Mouse (Mus musculus) thymus, adult 2 months (tissue): ENCODE results near the gene Gm29776. TPM values are rescaled to one million over a fixed set of nuclear protein-coding genes. Genes with fewer than 3 reads are reported as not detected.

ENCODE experiments used
- DNase-seq: peaks from one replicate; pipeline ENCODE4 v3.0.0; 2021
- H3K27ac ChIP-seq: fragments of 200-500 bp; 2 replicates; pipeline ENCODE4 v1.5.1; 2012; ENCODE audit warnings: low read length, control low read depth; ENCODE audit not compliant: control insufficient read depth, insufficient read depth
- H3K27me3 ChIP-seq: fragments of 200-500 bp; 2 replicates; pipeline ENCODE4 v1.6.1; 2012; ENCODE audit warnings: mild to moderate bottlenecking, low read length, moderate library complexity, mixed read lengths; ENCODE audit not compliant: control insufficient read depth, insufficient read depth
- H3K36me3 ChIP-seq: fragments of 200-500 bp; 2 replicates; pipeline ENCODE4 v1.6.1; 2012; ENCODE audit warnings: mild to moderate bottlenecking, low read length, moderate library complexity; ENCODE audit not compliant: control insufficient read depth, insufficient read depth
- H3K4me1 ChIP-seq: fragments of 200-500 bp; replicated peaks from 2 replicates; pipeline ENCODE4 v1.6.1; 2012; ENCODE audit warnings: low read length; ENCODE audit not compliant: control insufficient read depth, insufficient read depth
- H3K4me3 ChIP-seq: fragments of 200-500 bp; 2 replicates; pipeline ENCODE4 v1.5.1; 2012; ENCODE audit warnings: mild to moderate bottlenecking, low read length, control low read depth, moderate library complexity; ENCODE audit not compliant: control insufficient read depth, insufficient read depth
- CTCF ChIP-seq: fragments of 200-500 bp; IDR thresholded peaks from 2 replicates; pipeline ENCODE4 v1.5.1; 2012; ENCODE audit warnings: mild to moderate bottlenecking, control low read depth, low read length, moderate library complexity, borderline replicate concordance; ENCODE audit not compliant: control insufficient read depth, poor library complexity, insufficient read depth; ENCODE audit errors: extremely low read depth
- POLR2A ChIP-seq: fragments of 200-500 bp; IDR thresholded peaks from 2 replicates; pipeline ENCODE4 v1.6.1; 2012; ENCODE audit warnings: mild to moderate bottlenecking, low read length, control low read depth, moderate library complexity; ENCODE audit not compliant: control insufficient read depth, poor library complexity, insufficient read depth; ENCODE audit errors: extremely low read depth
- WGBS: fragments of 180-500 bp; shearing (Covaris S2); methylation state at CpG from one replicate; pipeline ENCODE4 v1.1.7; 2018; 5-methylcytosine and 5-hydroxymethylcytosine counted together
- polyA plus RNA-seq: library from polyadenylated mRNA; depleted of rRNA; stranded (reverse); fragments of >200 nt; gene quantifications from 2 replicates; pipeline ENCODE4 v1.2.3, GENCODE M21; 2012; rRNA removed

Gm29776 gene
- 0.09 and 0.14 TPM in 2 replicates for polyA plus RNA-seq

DNA sequence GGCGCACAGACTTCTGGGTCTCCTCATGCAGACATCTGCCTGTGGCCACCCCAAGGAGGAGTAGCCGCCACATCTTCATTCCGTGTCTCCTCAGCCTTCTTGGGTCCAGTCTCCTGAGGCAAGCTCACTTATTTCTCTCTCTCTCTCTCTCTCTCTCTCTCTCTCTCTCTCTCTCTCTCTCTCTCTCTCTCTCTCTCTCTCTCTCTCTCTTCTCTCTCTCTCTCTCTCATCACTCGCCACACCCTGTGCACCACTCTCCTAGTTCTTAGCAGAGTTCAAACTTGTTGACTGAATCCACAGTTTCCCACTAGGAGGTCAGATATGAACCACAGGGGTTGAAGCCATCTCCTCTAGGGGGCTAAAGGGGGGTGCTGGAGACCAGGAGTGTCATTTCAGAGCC, at the start of gene Gm29776:
TSS of gene Gm29776 (minus strand) at position 101 of the 400 bp plus-strand sequence.
- Histone ChIP-seq H3K4me3 (no peak within 1 kb of the TSS), H3K4me1 (peaks cover 21% of the 10 kb centered on the region), H3K27ac (no peak within 1 kb of the TSS), H3K27me3 (no peaks in the 10 kb centered on the region), H3K36me3 (no peaks in the 10 kb centered on the region)
- DNase-seq, result no peak
- WGBS, result 94% methylated on average over 4 of the region's 4 CpGs
- TF ChIP-seq CTCF (no peak), POLR2A (no peak)

DNA sequence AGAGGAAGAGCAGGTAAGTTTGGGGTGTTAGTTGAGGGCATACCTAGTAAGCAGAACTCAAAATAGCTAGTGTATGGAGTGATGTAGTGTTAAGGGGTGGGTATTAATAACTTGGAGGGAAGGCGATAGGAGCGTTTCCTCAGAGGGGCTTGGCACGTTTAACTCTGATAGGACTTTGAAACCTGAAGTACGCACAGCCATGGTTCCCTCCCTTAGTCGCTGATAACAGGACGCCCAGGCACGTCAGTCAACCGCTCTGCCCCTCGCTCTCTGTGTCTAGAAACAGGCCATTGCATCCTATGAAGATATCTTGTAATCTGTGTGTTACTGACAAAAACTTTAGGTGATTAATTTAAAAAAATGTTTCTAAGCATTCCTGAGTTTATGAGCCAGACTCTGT, 47.4 kb upstream of the Gm29776 start:
- no peak for TF ChIP-seq POLR2A
- TF ChIP-seq CTCF, result no peak
- Histone ChIP-seq H3K27me3 (no peaks in the 10 kb centered on the region), H3K4me1 (no peaks in the 10 kb centered on the region), H3K27ac (no peak overlapping the region), H3K4me3 (no peak overlapping the region), H3K36me3 (no peaks in the 10 kb centered on the region)
- 95% methylated on average over 9 of the region's 9 CpGs for WGBS
- no peak for DNase-seq

DNA sequence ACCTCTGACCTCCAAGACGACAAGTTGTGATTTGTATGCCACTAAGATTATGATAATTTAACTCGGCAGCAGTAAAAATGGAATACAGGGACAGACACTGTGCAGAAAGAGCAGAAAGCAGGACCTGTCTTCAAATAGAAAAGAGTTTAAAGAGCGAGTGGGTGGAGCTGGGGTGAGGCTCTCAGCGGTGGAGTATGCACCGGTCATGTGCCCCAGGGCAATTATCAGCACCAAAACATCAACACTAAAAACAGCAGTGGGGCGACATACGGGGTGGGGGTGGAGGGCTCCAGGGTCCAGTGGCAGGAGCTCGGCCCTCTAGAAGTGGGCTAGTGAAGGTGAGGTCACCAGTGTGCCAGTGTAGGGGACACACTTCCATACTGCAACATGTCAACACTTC, 45.8 kb upstream of the Gm29776 start:
- Histone ChIP-seq H3K4me3 (no peak overlapping the region), H3K27ac (no peak overlapping the region), H3K36me3 (no peaks in the 10 kb centered on the region), H3K4me1 (no peaks in the 10 kb centered on the region), H3K27me3 (no peaks in the 10 kb centered on the region)
- WGBS, result 91% methylated on average over 8 of the region's 8 CpGs
- TF ChIP-seq CTCF (no peak), POLR2A (no peak)
- DNase-seq, result no peak

DNA sequence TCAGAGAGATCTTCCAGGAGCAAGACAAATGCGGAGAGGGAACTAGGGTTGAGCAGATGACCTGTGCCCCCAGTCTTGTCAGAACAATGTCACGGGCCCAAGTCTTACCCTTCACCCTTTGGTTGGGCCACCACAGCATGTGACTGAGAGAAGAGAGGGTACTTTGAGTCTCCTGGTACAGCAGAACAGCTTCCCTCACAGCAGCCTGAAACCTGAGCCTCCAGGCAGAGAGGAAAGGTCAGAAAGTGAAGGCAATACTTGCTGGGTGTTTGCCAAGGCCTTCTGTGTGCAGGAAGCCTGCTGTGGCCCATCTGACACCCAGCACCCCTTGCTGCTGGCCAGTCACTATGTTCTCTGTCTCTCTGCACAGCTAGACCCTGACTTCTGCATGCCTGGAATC, 43.7 kb upstream of the Gm29776 start:
- H3K27ac ChIP-seq, result no peak overlapping the region
- no peak for DNase-seq
- 91% methylated on average over 2 of the region's 2 CpGs for WGBS
- no peak overlapping the region for H3K4me3 ChIP-seq
- H3K4me1 ChIP-seq, result no peaks in the 10 kb centered on the region
- H3K36me3 ChIP-seq, result no peaks in the 10 kb centered on the region
- no peaks in the 10 kb centered on the region for H3K27me3 ChIP-seq
- no peak for TF ChIP-seq POLR2A
- TF ChIP-seq CTCF, result no peak

DNA sequence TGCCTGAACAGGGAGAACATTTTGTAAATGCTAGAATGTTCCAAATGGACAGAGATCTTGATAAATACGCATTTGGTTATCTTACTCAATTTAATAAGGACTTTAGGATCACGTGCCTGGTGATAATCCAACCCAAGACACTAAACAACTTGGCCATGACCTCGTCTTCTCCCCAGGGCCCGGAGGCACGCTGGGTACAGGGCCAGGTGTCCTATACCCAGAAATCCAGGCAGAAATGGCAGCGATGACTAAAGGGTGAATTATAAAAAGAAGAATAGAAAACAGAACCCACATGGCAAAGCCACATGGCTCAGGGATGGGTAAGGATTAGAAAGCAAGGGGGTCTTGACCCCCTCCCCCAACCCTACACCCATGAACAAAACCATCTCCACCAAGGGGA, 43.1 kb upstream of the Gm29776 start:
- WGBS, result 90% methylated on average over 6 of the region's 6 CpGs
- TF ChIP-seq POLR2A, result no peak
- TF ChIP-seq CTCF, result no peak
- H3K27ac ChIP-seq, result no peak overlapping the region; the same call in 1 of the 2 replicates
- no peaks in the 10 kb centered on the region for H3K4me1 ChIP-seq
- H3K4me3 ChIP-seq, result no peak overlapping the region
- no peaks in the 10 kb centered on the region for H3K27me3 ChIP-seq
- no peak for DNase-seq
- no peaks in the 10 kb centered on the region for H3K36me3 ChIP-seq

DNA sequence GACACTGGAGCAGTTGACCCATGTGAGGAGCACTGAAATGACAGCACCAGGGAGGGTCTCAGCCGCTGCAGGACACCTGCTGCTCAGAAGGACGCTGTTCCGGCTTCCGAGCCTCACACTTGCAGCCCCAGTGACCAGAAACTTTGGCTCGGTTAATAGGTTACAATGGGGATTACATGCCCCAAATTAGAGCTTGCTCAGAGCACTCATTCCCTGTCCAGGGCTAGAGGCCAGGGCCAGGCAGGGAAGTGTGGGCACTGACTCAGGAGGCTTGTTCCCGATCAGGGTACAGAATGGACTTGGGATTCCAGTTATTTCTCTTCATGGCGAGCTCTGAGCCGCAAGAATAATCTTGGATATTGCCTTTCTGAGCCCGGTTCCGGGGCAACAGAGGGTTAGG, 39.0 kb upstream of the Gm29776 start:
- Histone ChIP-seq H3K36me3 (no peaks in the 10 kb centered on the region), H3K27me3 (no peaks in the 10 kb centered on the region), H3K27ac (no peak overlapping the region), H3K4me1 (no peaks in the 10 kb centered on the region), H3K4me3 (no peak overlapping the region)
- 95% methylated on average over 10 of the region's 10 CpGs for WGBS
- DNase-seq, result no peak
- TF ChIP-seq POLR2A (no peak), CTCF (no peak)
